Mouse (Mus musculus): ENCODE measurements around the gene Rps28. TPM values are rescaled to one million over a fixed set of nuclear protein-coding genes. Genes with fewer than 3 reads are reported as not detected.

Rps28 gene
- polyA plus RNA-seq, 1 experiment from 2014 or later: 612 TPM

- peak within 1 kb of the TSS; percentile 47 for H3K4me3 ChIP-seq
- no peak within 1 kb of the TSS for H3K27ac ChIP-seq (replicated peaks)
- H3K4me2 ChIP-seq (replicated peaks): peak within 1 kb of the TSS; percentile 68
- H3K36me3 ChIP-seq: no peaks in the 10 kb centered on the region
- H3K27me3 ChIP-seq: no peaks in the 10 kb centered on the region; the same call in 1 of the 2 replicates
- H3K4me1 ChIP-seq: peaks cover 5% of the 10 kb centered on the region; the same call in 1 of the 2 replicates
- peak within 1 kb of the TSS; percentile 40 for H3K9ac ChIP-seq (replicated peaks)
- H3K9me3 ChIP-seq: no peaks in the 10 kb centered on the region
- ATAC-seq (replicated peaks): peak; percentile 99
- 1% methylated on average over 36 of the region's 36 CpGs for WGBS
These were observed 13.8 kb downstream of the Rps28 start, which contains the start of gene Kank3 for GRCm38 (mm10) chr17:33810334-33811141. Gene Kank3, plus strand, starts transcription at chr17:33810519.

GRCm38 (mm10) chr17:33808192-33808591, 16.2 kb downstream of the Rps28 start:
- no peak for ATAC-seq (replicated peaks)
- H3K4me2 ChIP-seq (replicated peaks): no peak overlapping the region
- H3K9me3 ChIP-seq: no peaks in the 10 kb centered on the region
- H3K4me3 ChIP-seq: no peak overlapping the region
- no peak overlapping the region for H3K27ac ChIP-seq (replicated peaks)
- no peaks in the 10 kb centered on the region; the same call in 1 of the 2 replicates for H3K27me3 ChIP-seq
- H3K36me3 ChIP-seq: no peaks in the 10 kb centered on the region
- WGBS: 35% methylated on average over 10 of the region's 10 CpGs
- H3K9ac ChIP-seq (replicated peaks): no peak overlapping the region
- peaks cover 5% of the 10 kb centered on the region; the same call in 1 of the 2 replicates for H3K4me1 ChIP-seq

- 65% methylated on average over 8 of the region's 9 CpGs for WGBS
- Histone ChIP-seq H3K36me3 (no peaks in the 10 kb centered on the region), H3K9me3 (no peaks in the 10 kb centered on the region), H3K4me1 (peaks cover 5% of the 10 kb centered on the region; the same call in 1 of the 2 replicates), H3K4me2 (replicated peaks) (no peak overlapping the region), H3K4me3 (no peak overlapping the region), H3K9ac (replicated peaks) (no peak overlapping the region), H3K27ac (replicated peaks) (no peak overlapping the region), H3K27me3 (no peaks in the 10 kb centered on the region; the same call in 1 of the 2 replicates)
- ATAC-seq (replicated peaks): no peak
These were observed 17.0 kb downstream of the Rps28 start for GRCm38 (mm10) chr17:33807181-33807888.

GRCm38 (mm10) chr17:33804745-33805144, 19.6 kb downstream of the Rps28 start:
- ATAC-seq (replicated peaks): no peak
- H3K9ac ChIP-seq (replicated peaks): no peak overlapping the region
- no peaks in the 10 kb centered on the region for H3K36me3 ChIP-seq
- H3K4me1 ChIP-seq: no peaks in the 10 kb centered on the region
- no peak overlapping the region for H3K27ac ChIP-seq (replicated peaks)
- H3K27me3 ChIP-seq: no peaks in the 10 kb centered on the region; the same call in 1 of the 2 replicates
- no peaks in the 10 kb centered on the region for H3K9me3 ChIP-seq
- no peak overlapping the region for H3K4me3 ChIP-seq
- 59% methylated on average over 1 of the region's 1 CpGs for WGBS
- no peak overlapping the region for H3K4me2 ChIP-seq (replicated peaks)

GRCm38 (mm10) chr17:33804205-33804604, 20.2 kb downstream of the Rps28 start:
- H3K27me3 ChIP-seq: no peaks in the 10 kb centered on the region; the same call in 1 of the 2 replicates
- H3K9ac ChIP-seq (replicated peaks): no peak overlapping the region
- H3K4me3 ChIP-seq: no peak overlapping the region
- H3K4me2 ChIP-seq (replicated peaks): no peak overlapping the region
- no peak for ATAC-seq (replicated peaks)
- 63% methylated on average over 4 of the region's 4 CpGs for WGBS
- H3K4me1 ChIP-seq: no peaks in the 10 kb centered on the region
- no peaks in the 10 kb centered on the region for H3K9me3 ChIP-seq
- H3K36me3 ChIP-seq: no peaks in the 10 kb centered on the region
- H3K27ac ChIP-seq (replicated peaks): no peak overlapping the region

- Histone ChIP-seq H3K4me3 (no peak overlapping the region), H3K9me3 (no peaks in the 10 kb centered on the region), H3K36me3 (no peaks in the 10 kb centered on the region), H3K9ac (replicated peaks) (no peak overlapping the region), H3K27ac (replicated peaks) (no peak overlapping the region), H3K4me2 (replicated peaks) (no peak overlapping the region), H3K4me1 (no peaks in the 10 kb centered on the region), H3K27me3 (no peaks in the 10 kb centered on the region)
- ATAC-seq (replicated peaks): no peak
- WGBS: 9% methylated on average over 2 of the region's 2 CpGs
These were observed 22.1 kb downstream of the Rps28 start for GRCm38 (mm10) chr17:33802221-33802620.

- Histone ChIP-seq H3K4me1 (no peaks in the 10 kb centered on the region), H3K9ac (replicated peaks) (no peak overlapping the region), H3K27me3 (no peaks in the 10 kb centered on the region), H3K36me3 (no peaks in the 10 kb centered on the region), H3K9me3 (no peaks in the 10 kb centered on the region), H3K27ac (replicated peaks) (no peak overlapping the region), H3K4me2 (replicated peaks) (no peak overlapping the region), H3K4me3 (no peak overlapping the region)
- no peak for ATAC-seq (replicated peaks)
- WGBS: 73% methylated on average over 1 of the region's 1 CpGs
These were observed 25.1 kb downstream of the Rps28 start for GRCm38 (mm10) chr17:33799277-33799676.

- no peak for ATAC-seq (replicated peaks)
- H3K27ac ChIP-seq (replicated peaks): no peak overlapping the region
- no peaks in the 10 kb centered on the region for H3K36me3 ChIP-seq
- no peaks in the 10 kb centered on the region for H3K4me1 ChIP-seq
- H3K4me2 ChIP-seq (replicated peaks): no peak overlapping the region
- no peaks in the 10 kb centered on the region for H3K9me3 ChIP-seq
- H3K27me3 ChIP-seq: no peaks in the 10 kb centered on the region
- 40% methylated on average over 3 of the region's 3 CpGs for WGBS
- H3K9ac ChIP-seq (replicated peaks): no peak overlapping the region
- no peak overlapping the region for H3K4me3 ChIP-seq
These were observed 26.1 kb downstream of the Rps28 start for GRCm38 (mm10) chr17:33798306-33798705.

- H3K4me3 ChIP-seq: no peak overlapping the region
- H3K4me1 ChIP-seq: no peaks in the 10 kb centered on the region
- ATAC-seq (replicated peaks): no peak
- H3K9ac ChIP-seq (replicated peaks): no peak overlapping the region
- H3K4me2 ChIP-seq (replicated peaks): no peak overlapping the region
- no peaks in the 10 kb centered on the region for H3K36me3 ChIP-seq
- H3K9me3 ChIP-seq: no peaks in the 10 kb centered on the region
- 88% methylated on average over 4 of the region's 4 CpGs for WGBS
- H3K27me3 ChIP-seq: no peaks in the 10 kb centered on the region
- no peak overlapping the region for H3K27ac ChIP-seq (replicated peaks)
These were observed 35.6 kb downstream of the Rps28 start for GRCm38 (mm10) chr17:33788732-33789131.

- Histone ChIP-seq H3K4me2 (replicated peaks) (no peak overlapping the region), H3K4me3 (no peak overlapping the region), H3K4me1 (peaks cover 8% of the 10 kb centered on the region; the same call in 1 of the 2 replicates), H3K27ac (replicated peaks) (no peak overlapping the region), H3K9ac (replicated peaks) (no peak overlapping the region), H3K36me3 (no peaks in the 10 kb centered on the region), H3K9me3 (no peaks in the 10 kb centered on the region), H3K27me3 (no peaks in the 10 kb centered on the region)
- no peak for ATAC-seq (replicated peaks)
- WGBS: 84% methylated on average over 18 of the region's 18 CpGs
These were observed 38.0 kb downstream of the Rps28 start for GRCm38 (mm10) chr17:33786375-33786774.

GRCm38 (mm10) chr17:33784939-33785338, 39.4 kb downstream of the Rps28 start:
- Histone ChIP-seq H3K4me3 (no peak overlapping the region), H3K9ac (replicated peaks) (no peak overlapping the region), H3K4me2 (replicated peaks) (no peak overlapping the region), H3K27me3 (no peaks in the 10 kb centered on the region), H3K4me1 (peaks cover 22% of the 10 kb centered on the region), H3K27ac (replicated peaks) (no peak overlapping the region), H3K36me3 (no peaks in the 10 kb centered on the region), H3K9me3 (no peaks in the 10 kb centered on the region)
- ATAC-seq (replicated peaks): no peak
- WGBS: 92% methylated on average over 2 of the region's 2 CpGs

- Histone ChIP-seq H3K4me3 (no peak overlapping the region), H3K27me3 (no peaks in the 10 kb centered on the region), H3K4me2 (replicated peaks) (no peak overlapping the region), H3K9ac (replicated peaks) (no peak overlapping the region), H3K9me3 (no peaks in the 10 kb centered on the region), H3K36me3 (no peaks in the 10 kb centered on the region), H3K4me1 (peaks cover 34% of the 10 kb centered on the region), H3K27ac (replicated peaks) (no peak overlapping the region)
- ATAC-seq (replicated peaks): no peak
These were observed 41.0 kb downstream of the Rps28 start for GRCm38 (mm10) chr17:33783408-33783807.

Data from forebrain, embryonic 15.5 days (tissue).